8 mouse cellular contexts compared by ENCODE assay signal in genomic region chr12:61524183-61524651, GRCm38 (mm10). TPM values are rescaled to one million over a fixed set of nuclear protein-coding genes. Genes with fewer than 3 reads are reported as not detected.
A peak's percentile ranks its signal among the peaks of the same experiment; 100 is the strongest.
DNase-seq lines count a peak whose midpoint lies in the region; ATAC-seq lines count a peak whose summit lies in the region.

No protein-coding gene starts in this region.

- no peaks in the 10 kb centered on the region for H3K27me3 ChIP-seq in midbrain, embryonic 15.5 days (replicated peaks)

- DNase-seq in adrenal gland, postnatal 14 days: peak; percentile 6
- DNase-seq in adrenal gland, postnatal 25 days: no peak
- DNase-seq in testis, postnatal 10 days (ENCODE audit: low spot score): peak; percentile 38
- DNase-seq in testis, postnatal 14 days (ENCODE audit: low spot score): no peak
- DNase-seq in layer of hippocampus, adult 8-10 months (ENCODE audit: low spot score in 2 of 2): peak; percentile 41 to 62
- DNase-seq in ovary, postnatal 10 days (ENCODE audit: low spot score): no peak

- peak overlapping the region; percentile 60 for H3K4me2 ChIP-seq in midbrain, embryonic 15.5 days

- peak overlapping the region; percentile 84 for H3K9ac ChIP-seq in midbrain, embryonic 15.5 days

- no peaks in the 10 kb centered on the region for H3K36me3 ChIP-seq in midbrain, embryonic 15.5 days (replicated peaks)

- no peaks in the 10 kb centered on the region for H3K9me3 ChIP-seq in midbrain, embryonic 15.5 days

- H3K4me3 ChIP-seq in midbrain, embryonic 15.5 days: peak overlapping the region; percentile 69

- H3K27ac ChIP-seq in midbrain, embryonic 15.5 days: peak overlapping the region; percentile 94

- ATAC-seq in midbrain, embryonic 15.5 days (replicated peaks): no peak; the same call in 1 of the 2 replicates
- no peak for ATAC-seq in CD4-positive, CD25-positive, alpha-beta regulatory T cell, adult 4 months

- under 1% methylated on average over 33 of the region's 33 CpGs for WGBS in midbrain, embryonic 15.5 days

- H3K4me1 ChIP-seq in midbrain, embryonic 15.5 days: peaks cover 16% of the 10 kb centered on the region

RNA-seq across cellular contexts. Expression of gene Lrfn5, which starts 1.3 kb away (rescaled TPM):
- 0.33 TPM in 1 of 2 replicates, not detected in the other for total RNA-seq in adrenal gland, postnatal 14 days (2021)
- not detected in 2 replicates for total RNA-seq in adrenal gland, postnatal 25 days (2021)
- 100 to 1,000 TPM in 2 of 4 experiments, 10 to 100 TPM in 2; 90.8 to 109 (median 99.0) TPM for total RNA-seq in layer of hippocampus, adult 8-10 months (2022)
- 67.1 and 81.4 TPM in 2 replicates for polyA plus RNA-seq in midbrain, embryonic 15.5 days (2015; fragmentation: Nextera tagmentation; extraction: Ambion mirVana)
- polyA plus RNA-seq in CD4-positive, CD25-positive, alpha-beta regulatory T cell, adult 4 months (2017; shearing (Covaris generic)): under 1 TPM in 1 of 2 experiments, not detected in 1; 0.26 TPM

Comparison
In these comparisons a context has a peak if more than half of its experiments do, and no peak if none do; other contexts are left out.
1. DNase-seq: peak in adrenal gland, postnatal 14 days (single experiment), testis, postnatal 10 days (single experiment) and layer of hippocampus, adult 8-10 months (2 of 2); none in adrenal gland, postnatal 25 days (single experiment), testis, postnatal 14 days (single experiment) and ovary, postnatal 10 days (single experiment).
2. RNA of gene Lrfn5, which starts 1.3 kb away (total RNA-seq): 90.8 to 109 TPM in layer of hippocampus, adult 8-10 months; 0.33 TPM in adrenal gland, postnatal 14 days and not detected in adrenal gland, postnatal 25 days; every median in the first group is over 10 times any median in the second.